Mouse (Mus musculus) heart, adult 2 months (tissue): ENCODE results near the gene Hoga1.

Source experiments
- CTCF ChIP-seq: fragments of 200-600 bp; IDR thresholded peaks from 2 replicates; pipeline ENCODE4 v1.8.1; 2022; ENCODE audit warnings: antibody characterized with exemption, mild to moderate bottlenecking, moderate library complexity
- EP300 ChIP-seq: fragments of 200-500 bp; IDR thresholded peaks from 2 replicates; pipeline ENCODE4 v1.6.1; 2011; ENCODE audit warnings: low read depth, low read length, control low read depth; ENCODE audit not compliant: insufficient read depth

- TF ChIP-seq CTCF (no peak), EP300 (no peak)
These were observed 54.0 kb downstream of the Hoga1 start for GRCm38 (mm10) chr19:42099406-42099805.
